Mouse (Mus musculus) CH12.LX (cell line): ENCODE measurements around the gene Maco1.

Source experiments
- BHLHE40 ChIP-seq: IDR thresholded peaks from 2 replicates; pipeline ENCODE4 v1.6.1; 2011; ENCODE audit warnings: mild to moderate bottlenecking, low read depth, low read length, improper control_type of control experiment
- CHD1 ChIP-seq: IDR thresholded peaks from 2 replicates; pipeline ENCODE4 v1.6.1; 2012; ENCODE audit warnings: low read depth, low read length, improper control_type of control experiment, inconsistent platforms
- CTCF ChIP-seq, 2 experiments: IDR thresholded peaks in 1 of 2; conservative IDR thresholded peaks in 1 of 2; 2 replicates each; pipeline ENCODE4 v1.5.1; 2011 to 2012; ENCODE audit warnings: low read depth in 2 of 2, low read length in 2 of 2, improper control_type of control experiment in 1 of 2, inconsistent platforms in 1 of 2, mild to moderate bottlenecking in 1 of 2, moderate library complexity in 1 of 2
- EP300 ChIP-seq: IDR thresholded peaks from 2 replicates; pipeline ENCODE4 v1.6.1; 2011; ENCODE audit warnings: low read length, improper control_type of control experiment
- ETS1 ChIP-seq: conservative IDR thresholded peaks from 2 replicates; pipeline ENCODE4 v1.6.1; 2012; ENCODE audit warnings: low read depth, mild to moderate bottlenecking, inconsistent platforms, low read length, improper control_type of control experiment, moderate library complexity
- MAX ChIP-seq: IDR thresholded peaks from 2 replicates; pipeline ENCODE4 v1.6.1; 2011; ENCODE audit warnings: low read length, improper control_type of control experiment
- POLR2A ChIP-seq: IDR thresholded peaks from 2 replicates; pipeline ENCODE4 v1.6.1; 2011; ENCODE audit warnings: low read depth, mild to moderate bottlenecking, improper control_type of control experiment, low read length
- RAD21 ChIP-seq: IDR thresholded peaks from 2 replicates; pipeline ENCODE4 v1.6.1; 2011; ENCODE audit warnings: low read depth, mild to moderate bottlenecking, low read length, improper control_type of control experiment, moderate library complexity
- RCOR1 ChIP-seq: conservative IDR thresholded peaks from 2 replicates; pipeline ENCODE4 v1.6.1; 2012; ENCODE audit warnings: low read depth, mild to moderate bottlenecking, inconsistent platforms, low read length, improper control_type of control experiment
- UBTF ChIP-seq: IDR thresholded peaks from 2 replicates; pipeline ENCODE4 v1.6.1; 2012; ENCODE audit warnings: low read depth, mild to moderate bottlenecking, inconsistent platforms, low read length, improper control_type of control experiment, moderate library complexity
- ZKSCAN1 ChIP-seq: IDR thresholded peaks from 2 replicates; pipeline ENCODE4 v1.6.1; 2012; ENCODE audit warnings: low read depth, inconsistent platforms, low read length, improper control_type of control experiment, borderline replicate concordance
- ZMIZ1 ChIP-seq: IDR thresholded peaks from 2 replicates; pipeline ENCODE4 v1.6.1; 2012; ENCODE audit warnings: low read depth, mild to moderate bottlenecking, inconsistent platforms, low read length, improper control_type of control experiment

- TF ChIP-seq UBTF (no peak), CTCF (conservative IDR thresholded peaks at IDR 0.05 in 1 of 2, IDR thresholded peaks at IDR 0.05 in 1 of 2; ENCODE audit: low read depth in 2 of 2, low read length in 2 of 2) (no peak), ETS1 (no peak), ZMIZ1 (no peak), POLR2A (no peak), CHD1 (no peak), RCOR1 (no peak), RAD21 (no peak), EP300 (no peak), MAX (no peak), BHLHE40 (no peak), ZKSCAN1 (no peak)
These were observed 38.9 kb downstream of the Maco1 start for GRCm38 (mm10) chr4:134814229-134814571.
